Mouse (Mus musculus) bone marrow, adult 2 months (tissue): Measurements from ENCODE around the gene Terf2ip.

Experiments used
- CTCF ChIP-seq: fragments of 200-500 bp; IDR thresholded peaks from 2 replicates; pipeline ENCODE4 v1.5.1; 2011; ENCODE audit warnings: low read length, control low read depth; ENCODE audit not compliant: control insufficient read depth, insufficient read depth
- POLR2A ChIP-seq: fragments of 200-500 bp; IDR thresholded peaks from 2 replicates; pipeline ENCODE4 v1.6.1; 2011; ENCODE audit warnings: low read depth, mild to moderate bottlenecking, control low read depth, low read length, borderline replicate concordance; ENCODE audit not compliant: control insufficient read depth

DNA sequence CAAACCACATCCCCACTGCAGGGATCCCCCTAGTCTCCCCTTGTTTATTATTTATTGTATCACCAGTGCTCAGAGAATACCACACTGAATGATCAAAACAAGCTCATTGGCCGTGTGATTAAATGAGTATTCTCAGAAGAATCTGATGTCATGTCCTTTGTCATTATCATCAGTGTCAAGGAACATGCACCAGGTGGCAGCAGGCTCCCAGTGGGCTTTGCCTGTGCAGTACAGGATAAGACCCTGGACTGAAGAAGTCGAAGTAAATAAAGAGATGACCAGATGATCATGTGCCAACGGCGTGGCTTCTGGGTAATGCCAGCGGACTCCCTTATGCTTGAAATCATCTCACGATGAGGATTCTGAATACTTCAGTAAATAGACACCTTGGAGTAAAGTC is 37.1 kb downstream of the Terf2ip start:
- TF ChIP-seq CTCF, result no peak
- no peak for TF ChIP-seq POLR2A
